Mouse (Mus musculus) cerebellum, postnatal 4 days (tissue): ENCODE results near the gene Dnpep.
A peak's percentile ranks its signal among the peaks of the same experiment; 100 is the strongest.

Source experiments
- DNase-seq, 2 experiments: peaks; one replicate each; pipeline ENCODE4 v3.0.0; 2022; ENCODE audit warnings: low spot score in 2 of 2, mixed read lengths in 1 of 2

Dnpep gene

GRCm38 (mm10) chr1:75331271-75331670, 13.5 kb upstream of the Dnpep start:
- DNase-seq: no peak

GRCm38 (mm10) chr1:75327461-75327860, 9.7 kb upstream of the Dnpep start:
- no peak for DNase-seq

- no peak for DNase-seq
Observed at GRCm38 (mm10) chr1:75319166-75319565, 1.4 kb upstream of the Dnpep start.

GRCm38 (mm10) chr1:75318736-75319135, 946 bp upstream of the Dnpep start:
- DNase-seq: no peak

DNA sequence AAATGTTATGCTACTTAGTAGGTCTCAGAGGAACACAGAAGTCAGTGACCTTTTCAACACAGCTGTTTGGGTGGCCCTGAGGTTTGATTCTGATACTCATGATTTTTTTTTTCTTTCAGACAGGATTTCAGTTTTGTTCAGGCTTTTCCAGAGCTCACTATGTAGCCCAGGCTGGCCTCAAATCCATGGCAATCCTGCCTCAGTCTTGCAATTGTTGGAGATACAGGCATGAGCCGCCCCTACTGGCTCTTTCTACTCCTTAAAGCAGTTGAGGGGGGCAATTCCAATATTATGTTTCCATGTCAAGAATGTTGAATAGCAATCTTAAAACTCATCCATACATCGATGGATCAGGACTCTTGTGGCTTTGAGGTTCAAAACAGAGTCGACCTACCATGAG, 511 bp upstream of the Dnpep start:
- no peak for DNase-seq

- DNase-seq: peak; percentile 59 to 73
Observed at GRCm38 (mm10) chr1:75316861-75317240, 939 bp downstream of the Dnpep start.

- DNase-seq: no peak
Observed at GRCm38 (mm10) chr1:75315456-75316365, 2.1 kb downstream of the Dnpep start.

GRCm38 (mm10) chr1:75315011-75315410, 2.8 kb downstream of the Dnpep start:
- DNase-seq: no peak

DNA sequence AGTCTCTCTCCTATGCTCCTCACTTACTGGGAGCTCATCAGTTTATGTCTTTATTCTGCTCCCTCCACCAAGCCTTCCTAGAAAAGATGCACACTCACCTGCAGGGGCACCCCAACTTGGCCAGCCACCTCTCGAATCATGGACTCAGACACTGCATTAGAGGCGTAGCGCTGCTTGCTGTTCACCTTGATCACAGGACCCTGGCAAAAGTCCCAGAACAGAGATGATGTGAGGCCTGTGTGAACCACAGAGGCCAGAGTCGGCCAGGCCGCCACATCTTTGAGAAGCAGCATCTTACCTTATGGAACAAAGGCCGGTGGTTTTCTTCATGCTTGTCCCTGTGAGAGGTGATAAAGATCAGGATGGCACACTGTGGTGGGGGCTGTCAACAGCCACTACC, 6.1 kb downstream of the Dnpep start:
- DNase-seq: no peak

DNA sequence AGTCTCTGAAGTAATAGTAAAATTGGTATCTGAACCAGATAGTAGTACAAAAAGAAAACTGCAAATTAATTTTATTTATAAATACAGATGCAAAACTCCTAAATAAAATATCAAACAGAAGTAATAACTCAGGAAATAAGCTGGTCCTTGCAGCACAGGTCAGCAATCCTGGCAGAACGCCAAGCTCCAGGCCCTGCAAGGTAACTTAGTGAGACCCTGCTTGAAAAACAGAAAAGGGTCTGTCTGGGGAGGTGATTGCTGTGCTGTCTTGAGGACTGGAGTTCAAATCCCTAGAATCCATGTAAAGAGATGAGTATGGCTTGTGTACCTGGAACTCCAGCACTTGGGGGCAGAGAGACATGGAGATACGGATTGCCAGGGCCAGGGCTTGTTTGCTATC, 13.1 kb downstream of the Dnpep start:
- no peak for DNase-seq

DNA sequence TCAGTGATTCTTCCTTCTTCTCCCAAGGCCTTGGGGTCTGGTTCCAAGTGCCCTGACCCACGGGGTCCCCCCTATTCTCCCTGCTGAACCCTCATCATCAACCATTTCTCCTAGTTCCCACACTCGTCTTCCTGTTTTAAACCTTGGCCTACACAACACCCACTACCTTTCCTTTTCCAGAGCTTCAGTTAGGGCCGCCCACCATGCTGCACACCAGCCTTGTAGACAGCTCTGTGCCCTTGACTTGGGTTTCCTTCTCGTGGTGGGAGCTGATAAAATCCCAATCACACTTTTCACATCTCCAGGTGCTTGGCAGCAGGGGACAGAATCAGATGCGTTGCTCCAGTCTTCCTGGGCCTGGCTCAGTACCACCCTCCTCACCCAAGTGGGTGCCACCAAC, 23.5 kb downstream of the Dnpep start:
- DNase-seq: no peak

DNA sequence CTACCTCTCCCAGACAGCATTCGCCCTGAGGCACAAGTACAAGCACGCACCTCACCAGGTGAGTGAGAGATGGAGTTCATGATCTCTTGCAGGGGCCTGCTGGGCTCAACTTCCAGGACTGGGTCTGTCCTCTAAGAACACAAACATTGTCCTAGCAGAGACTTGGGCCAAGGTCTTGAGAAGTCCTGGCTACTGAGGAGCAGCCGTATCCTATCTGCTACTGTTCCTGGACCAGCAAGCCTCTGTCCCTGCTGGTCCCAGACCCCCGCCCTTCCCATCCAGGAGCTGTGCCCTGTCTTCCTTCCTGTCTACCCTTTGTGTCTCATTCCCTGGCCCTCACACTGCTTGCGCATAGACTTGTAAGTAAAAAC, 24.5 kb downstream of the Dnpep start:
- no peak for DNase-seq

- DNase-seq: no peak
Observed at GRCm38 (mm10) chr1:75292476-75293330, 25.1 kb downstream of the Dnpep start.

DNA sequence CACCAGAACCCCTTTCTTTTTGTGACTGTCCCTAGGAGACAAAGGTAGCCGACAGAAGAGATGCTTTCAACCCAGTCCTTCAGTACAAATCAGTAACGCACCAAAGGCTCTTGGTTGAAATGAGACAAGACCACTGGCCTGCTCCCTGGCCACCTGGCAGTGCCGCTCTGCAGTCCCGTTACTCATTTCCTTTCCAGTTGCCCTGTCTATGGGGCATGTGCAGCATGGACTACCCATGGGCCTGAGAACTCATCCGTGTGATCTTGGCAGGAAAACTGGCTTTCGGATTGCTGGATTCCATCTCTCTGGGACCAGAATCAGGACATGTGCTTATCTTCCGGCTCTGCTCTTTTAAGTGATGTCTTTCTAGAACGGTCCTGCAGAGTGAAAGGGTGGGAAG, 26.5 kb downstream of the Dnpep start:
- no peak for DNase-seq

DNA sequence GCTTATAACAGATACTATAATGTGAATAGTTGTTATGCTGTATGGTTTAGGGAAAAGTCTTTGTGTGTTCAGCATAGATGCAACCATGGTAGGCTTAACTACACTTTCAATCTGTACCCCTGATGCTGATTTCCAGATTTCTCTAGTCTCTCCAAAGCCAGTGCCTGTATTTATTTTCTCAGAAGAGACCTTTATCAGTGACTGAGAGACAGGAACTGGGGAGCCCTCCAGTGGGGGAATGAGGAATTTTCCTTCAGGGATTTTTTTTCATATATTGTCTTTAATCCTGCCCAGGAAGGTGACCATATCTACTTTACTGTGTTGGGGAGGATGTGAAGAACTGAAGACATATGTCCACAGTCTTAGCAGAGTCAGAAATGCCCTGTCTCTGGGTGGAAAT, 27.2 kb downstream of the Dnpep start:
- peak in 1 of 2 experiments; percentile 65 for DNase-seq

GRCm38 (mm10) chr1:75289888-75290431, 27.8 kb downstream of the Dnpep start:
- DNase-seq: no peak

DNA sequence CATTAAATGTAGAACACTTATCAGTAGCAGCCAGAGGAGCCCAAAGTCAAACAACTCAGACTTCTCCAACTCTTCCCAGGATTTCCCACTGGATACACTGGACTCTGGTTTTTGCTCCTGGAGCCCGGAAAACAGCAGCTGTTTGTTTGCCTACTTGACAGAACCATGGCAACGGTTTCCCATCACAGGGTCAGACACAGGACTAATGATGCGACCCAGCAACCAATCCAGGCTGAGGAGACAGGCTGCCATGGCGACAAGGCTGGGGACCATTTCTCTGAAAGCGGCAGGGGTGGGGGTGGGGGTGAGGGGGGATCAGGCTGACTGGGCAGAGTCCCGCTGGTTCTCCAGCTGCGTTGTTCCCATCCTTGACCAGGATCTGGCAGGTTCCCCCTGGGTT, 28.4 kb downstream of the Dnpep start:
- peak in 1 of 2 experiments; percentile 40 for DNase-seq

DNA sequence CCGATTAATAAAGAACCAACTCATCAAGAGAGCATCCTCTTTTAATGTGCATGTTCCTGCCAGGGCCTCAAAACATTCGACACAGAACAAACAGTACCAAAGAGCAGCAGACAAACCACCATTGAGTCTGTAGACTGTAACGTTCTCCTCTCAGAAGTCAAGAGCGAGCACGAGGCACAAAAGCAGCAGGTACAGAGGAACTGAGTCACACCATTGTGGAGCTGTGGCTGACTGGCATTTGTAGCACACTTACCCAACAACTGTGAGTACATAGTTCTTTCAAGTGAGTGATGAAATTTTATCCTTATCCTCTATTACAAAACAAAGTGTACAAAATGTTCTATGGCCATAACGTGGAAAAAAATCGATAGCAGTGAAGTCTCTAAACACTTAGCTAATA, 32.9 kb downstream of the Dnpep start:
- DNase-seq: no peak

GRCm38 (mm10) chr1:75283017-75283416, 34.8 kb downstream of the Dnpep start:
- DNase-seq: no peak

DNA sequence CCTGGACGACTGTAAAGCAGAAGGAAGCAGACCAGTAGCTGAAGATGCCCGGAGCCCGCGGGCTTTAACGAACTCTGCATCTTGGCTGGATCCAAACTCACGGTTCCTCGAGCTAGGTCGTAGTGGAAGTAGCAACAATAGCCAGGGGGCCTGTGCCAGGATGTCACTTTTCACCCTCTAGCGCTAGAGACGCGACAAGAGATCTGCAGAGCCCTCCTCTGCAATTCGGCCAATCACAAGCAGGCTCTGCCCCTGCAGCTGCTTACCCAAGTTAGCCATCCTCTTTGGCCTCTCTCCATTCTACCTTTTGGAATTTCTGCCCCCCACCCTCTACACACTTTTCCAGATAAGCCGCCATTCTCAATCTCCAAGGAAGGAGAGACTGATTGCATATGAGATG, 39.6 kb downstream of the Dnpep start, which contains the start of gene Resp18:
TSS of gene Resp18 (minus strand) at position 188 of the 400 bp plus-strand sequence.
- DNase-seq: no peak

DNA sequence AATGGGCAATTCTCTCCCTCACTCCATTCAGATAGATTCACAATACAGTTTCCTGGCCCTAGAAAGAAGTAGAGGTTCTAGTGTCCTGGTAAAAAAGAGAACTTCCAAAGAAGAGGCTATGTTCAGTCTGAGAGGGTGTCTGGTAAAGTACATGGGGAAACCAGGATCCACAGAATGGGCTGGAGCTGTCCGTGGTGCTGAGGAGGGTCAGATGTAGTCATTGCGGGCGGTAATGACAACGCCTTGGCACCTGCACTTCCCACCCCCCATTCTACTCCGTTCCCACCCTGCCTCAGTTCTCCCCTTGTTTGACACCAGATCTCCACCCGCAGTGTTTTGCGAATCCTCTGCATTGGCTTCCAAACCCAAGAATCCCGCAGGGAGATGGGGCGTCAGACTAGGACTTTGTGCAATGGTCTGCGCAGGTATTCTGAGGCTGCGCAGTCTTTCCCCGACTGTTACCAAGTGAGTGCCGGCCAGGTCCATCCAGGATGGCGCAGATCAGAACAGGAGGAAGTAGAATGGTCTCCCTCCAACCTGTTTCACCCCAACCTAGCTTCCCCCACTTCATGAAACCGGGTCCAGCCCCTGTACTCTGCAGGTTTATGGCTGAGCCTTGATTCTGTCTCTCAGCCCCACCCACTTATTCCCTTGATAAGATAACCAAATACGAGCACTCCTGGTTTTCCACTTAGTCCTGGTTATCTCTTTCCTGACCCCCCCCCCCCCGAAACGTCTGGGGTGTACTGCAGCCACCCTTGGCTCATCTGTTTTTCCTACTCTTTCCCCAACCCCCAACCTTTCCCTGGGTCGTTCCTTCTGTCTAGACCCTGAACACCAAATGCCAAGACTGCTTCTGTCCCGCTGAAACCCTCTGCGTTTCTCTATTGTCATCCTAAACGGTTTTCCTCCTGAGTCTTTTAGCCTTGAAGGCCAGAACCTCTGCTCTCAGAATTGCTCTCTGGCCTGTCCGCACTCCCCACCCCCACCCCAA, 40.3 kb downstream of the Dnpep start:
- no peak for DNase-seq
